Mouse (Mus musculus) forebrain, embryonic 11.5 days (tissue): Measurements from ENCODE around the gene Fate1. TPM values are rescaled to one million over a fixed set of nuclear protein-coding genes. Genes with fewer than 3 reads are reported as not detected.

ENCODE experiments used
- ATAC-seq: fragments of 200-750 bp; cut with Nextera tagmentation; replicated peaks from 2 replicates; pipeline ENCODE4 v1.8.0; 2017; ENCODE audit warnings: moderate TSS enrichment; ENCODE audit not compliant: low FRiP score
- DNase-seq: peaks from one replicate; pipeline ENCODE4 v3.0.0-alpha.2; 2017; ENCODE audit warnings: low spot score
- H3K27ac ChIP-seq: fragments of 300-500 bp; sonication (generic); 2 replicates; pipeline ENCODE4 v1.5.1; 2014; ENCODE audit warnings: low read depth, low read length
- H3K27me3 ChIP-seq: fragments of 300-500 bp; sonication (generic); 2 replicates; pipeline ENCODE4 v1.6.1; 2014; ENCODE audit warnings: mild to moderate bottlenecking, low read length, mixed read lengths; ENCODE audit not compliant: control insufficient read depth, insufficient read depth
- H3K36me3 ChIP-seq: fragments of 300-500 bp; sonication (generic); 2 replicates; pipeline ENCODE4 v1.6.1; 2014; ENCODE audit warnings: mild to moderate bottlenecking, low read length, moderate library complexity, mixed read lengths; ENCODE audit not compliant: control insufficient read depth, insufficient read depth
- H3K4me1 ChIP-seq: fragments of 300-500 bp; sonication (generic); replicated peaks from 2 replicates; pipeline ENCODE4 v1.6.1; 2014; ENCODE audit warnings: low read length, mixed read lengths; ENCODE audit not compliant: control insufficient read depth, insufficient read depth
- H3K4me2 ChIP-seq: fragments of 300-500 bp; sonication (generic); 2 replicates; pipeline ENCODE4 v1.6.1; 2014; ENCODE audit warnings: low read depth, mild to moderate bottlenecking, low read length, moderate library complexity, mixed read lengths; ENCODE audit not compliant: severe bottlenecking
- H3K4me3 ChIP-seq: fragments of 300-500 bp; sonication (generic); 2 replicates; pipeline ENCODE4 v1.5.1; 2014; ENCODE audit warnings: low read depth, low read length
- H3K9ac ChIP-seq: fragments of 300-500 bp; sonication (generic); 2 replicates; pipeline ENCODE4 v1.6.1; 2014; ENCODE audit warnings: low read length
- H3K9me3 ChIP-seq: fragments of 300-500 bp; sonication (generic); 2 replicates; pipeline ENCODE4 v1.6.1; 2016; ENCODE audit warnings: low read length, mixed read lengths; ENCODE audit not compliant: control insufficient read depth
- WGBS: fragments of 180-500 bp; shearing (Covaris S2); extraction: QIAGEN DNeasy Blood & Tissue Kit; methylation state at CpG from one replicate; pipeline ENCODE4 v1.1.7; 2014; 5-methylcytosine and 5-hydroxymethylcytosine counted together
- polyA plus RNA-seq: library from polyadenylated mRNA; unstranded; fragments of >200 nt; fragmentation: Nextera tagmentation; extraction: Ambion mirVana; gene quantifications from 2 replicates; pipeline ENCODE4 v1.2.1, GENCODE M21; 2014

Gene Fate1
- polyA plus RNA-seq, 1 experiment from 2014 or later: not detected

GRCm38 (mm10) chrX:72012804-72013203, 40.0 kb downstream of the Fate1 start:
- no peak for DNase-seq
- H3K27ac ChIP-seq: no peak overlapping the region

DNA sequence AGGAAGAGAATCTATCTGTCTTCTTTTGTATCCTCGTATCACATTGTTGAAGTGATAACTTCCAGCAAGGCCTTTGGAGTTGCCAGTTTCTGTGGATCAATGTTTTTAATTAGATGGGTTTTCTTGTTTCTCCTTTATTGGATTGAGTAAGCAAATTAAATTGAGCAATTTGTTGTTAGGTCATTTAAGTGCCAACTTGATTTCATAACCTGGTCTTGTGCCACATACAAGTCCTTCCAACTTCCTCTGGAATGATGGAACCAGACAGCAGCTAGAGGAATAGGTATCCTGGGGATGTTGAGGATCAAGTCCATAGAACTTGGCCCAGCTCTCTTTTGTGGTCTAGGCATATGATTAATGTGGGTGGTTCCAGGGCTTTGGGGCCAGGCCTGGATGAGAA, 49.5 kb downstream of the Fate1 start:
- H3K4me2 ChIP-seq: no peak overlapping the region
- no peaks in the 10 kb centered on the region for H3K27me3 ChIP-seq
- 88% methylated on average over 1 of the region's 1 CpGs for WGBS
- DNase-seq: no peak
- H3K36me3 ChIP-seq: no peaks in the 10 kb centered on the region
- H3K9ac ChIP-seq: no peak overlapping the region
- H3K4me1 ChIP-seq: no peaks in the 10 kb centered on the region
- ATAC-seq: no peak
- H3K4me3 ChIP-seq: no peak overlapping the region
- no peak overlapping the region for H3K27ac ChIP-seq
- no peaks in the 10 kb centered on the region for H3K9me3 ChIP-seq

More at GRCm38 (mm10) chrX:72012804-72013203, 40.0 kb downstream of the Fate1 start:
- Histone ChIP-seq H3K4me3 (no peak overlapping the region), H3K4me1 (no peaks in the 10 kb centered on the region), H3K27me3 (no peaks in the 10 kb centered on the region), H3K9me3 (no peaks in the 10 kb centered on the region), H3K36me3 (no peaks in the 10 kb centered on the region), H3K9ac (no peak overlapping the region), H3K4me2 (no peak overlapping the region)
- WGBS: 32% methylated on average over 3 of the region's 3 CpGs
- no peak for ATAC-seq

DNA sequence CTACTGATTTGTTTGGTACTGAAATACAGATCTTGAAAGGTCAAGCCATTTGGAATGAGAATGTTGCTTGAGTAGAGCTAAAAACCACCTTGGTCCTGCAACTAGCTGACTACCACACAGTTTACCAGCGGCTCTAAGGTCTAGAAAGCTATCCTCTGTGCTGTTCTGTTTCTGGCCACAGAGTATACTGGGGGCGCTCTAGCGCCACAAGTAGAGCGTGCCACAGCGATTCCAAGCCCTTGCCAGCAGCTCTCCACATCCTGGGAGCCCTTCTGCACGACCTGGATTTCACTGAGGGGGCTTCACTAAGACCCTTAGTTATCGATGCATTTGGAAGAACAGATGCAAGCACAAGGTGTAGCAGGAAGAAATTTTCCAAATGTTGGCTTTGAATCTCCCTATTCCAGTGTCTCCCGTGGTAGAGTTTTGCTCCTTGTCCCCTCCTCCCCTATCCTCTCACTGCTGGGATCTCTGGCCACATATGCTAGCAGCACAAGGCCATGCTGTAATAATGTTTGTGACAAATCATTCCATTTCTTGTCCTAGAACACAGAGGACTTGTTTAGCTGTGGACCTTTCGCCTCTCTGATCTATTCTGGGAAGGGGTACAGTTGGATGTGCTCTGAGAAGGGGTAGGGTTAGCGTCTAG, 50.1 kb downstream of the Fate1 start:
- no peaks in the 10 kb centered on the region for H3K9me3 ChIP-seq
- no peak overlapping the region for H3K9ac ChIP-seq
- no peaks in the 10 kb centered on the region for H3K36me3 ChIP-seq
- no peaks in the 10 kb centered on the region for H3K27me3 ChIP-seq
- no peak overlapping the region for H3K27ac ChIP-seq
- no peak overlapping the region for H3K4me3 ChIP-seq
- WGBS: 38% methylated on average over 10 of the region's 10 CpGs
- peak; percentile 56 for DNase-seq
- no peaks in the 10 kb centered on the region for H3K4me1 ChIP-seq
- ATAC-seq: no peak
- H3K4me2 ChIP-seq: no peak overlapping the region

- DNase-seq (no peak), ATAC-seq (no peak)
- H3K4me1 ChIP-seq: no peaks in the 10 kb centered on the region
- no peak overlapping the region for H3K27ac ChIP-seq
- H3K9ac ChIP-seq: no peak overlapping the region
- no peaks in the 10 kb centered on the region for H3K36me3 ChIP-seq
- H3K27me3 ChIP-seq: no peaks in the 10 kb centered on the region
- H3K4me3 ChIP-seq: no peak overlapping the region
- no peak overlapping the region for H3K4me2 ChIP-seq
- WGBS: 75% methylated on average over 3 of the region's 3 CpGs
- no peaks in the 10 kb centered on the region for H3K9me3 ChIP-seq
Observed at GRCm38 (mm10) chrX:72023542-72023941, 50.8 kb downstream of the Fate1 start.

Other genes with a start within 250 kb of the Fate1 start
- gene Vma21, start 157.1 kb upstream of the Fate1 start, polyA plus RNA-seq: 32.8 and 36.3 TPM in 2 replicates
- 0.41 and 0.64 TPM in 2 replicates for gene Gm1141, start 52.0 kb upstream of the Fate1 start, polyA plus RNA-seq
- gene Prrg3, start 10.4 kb upstream of the Fate1 start, polyA plus RNA-seq: 7.9 and 9.9 TPM in 2 replicates
- gene Cnga2, start 18.9 kb downstream of the Fate1 start, polyA plus RNA-seq: 0.36 TPM in 1 of 2 replicates, not detected in the other
- gene Magea4, start 249.0 kb downstream of the Fate1 start, polyA plus RNA-seq: not detected in 2 replicates